Mouse (Mus musculus) fibroblast of lung, adult 2 months (primary cell): Measurements from ENCODE around the gene Gm44596.
"Not testable (repeated sequence)": the region's sequence is repeated elsewhere in the genome, so short reads cannot be mapped to it uniquely, and the experiment has no call there.

Experiments
- DNase-seq: peaks from one replicate; pipeline ENCODE4 v3.0.0-alpha.2; 2011; ENCODE audit warnings: low read depth

Gm44596 gene

GRCm38 (mm10) chr6:128380594-128381167 lies 5.4 kb downstream of the Gm44596 start:
- not testable (repeated sequence) for DNase-seq

GRCm38 (mm10) chr6:128381254-128381653 lies 6.0 kb downstream of the Gm44596 start:
- DNase-seq: no peak

- DNase-seq: no peak
These were observed 8.4 kb downstream of the Gm44596 start for GRCm38 (mm10) chr6:128383752-128384151.

- DNase-seq: no peak
These were observed 9.7 kb downstream of the Gm44596 start for GRCm38 (mm10) chr6:128385026-128385425.

GRCm38 (mm10) chr6:128389185-128389584 lies 13.9 kb downstream of the Gm44596 start:
- DNase-seq: no peak

DNA sequence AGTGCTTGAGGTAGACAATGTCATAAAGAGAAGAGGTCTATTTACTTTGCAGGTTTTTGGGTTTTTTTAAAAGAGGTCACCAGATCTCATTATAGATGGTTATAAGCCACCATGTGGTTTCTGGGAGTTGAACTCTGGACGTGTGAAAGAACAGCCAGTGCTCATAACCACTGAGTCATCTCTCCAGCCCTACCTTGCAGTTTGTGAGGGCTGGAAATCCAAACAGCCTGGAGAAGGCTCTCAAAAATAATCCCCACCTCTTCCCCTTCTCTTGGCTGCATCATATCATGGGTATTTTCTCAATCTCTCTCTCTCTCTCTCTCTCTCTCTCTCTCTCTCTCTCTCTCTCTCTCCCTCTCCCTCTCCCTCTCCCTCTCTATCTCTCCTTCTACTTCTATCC lies 15.4 kb downstream of the Gm44596 start:
- no peak for DNase-seq

GRCm38 (mm10) chr6:128397574-128398261 lies 22.4 kb downstream of the Gm44596 start:
- DNase-seq: no peak

GRCm38 (mm10) chr6:128398996-128399395 lies 23.7 kb downstream of the Gm44596 start, which contains the start of gene Nrip2:
Nrip2 (plus strand) TSS chr6:128399296.
- DNase-seq: no peak

GRCm38 (mm10) chr6:128399421-128400185 lies 24.3 kb downstream of the Gm44596 start:
- no peak for DNase-seq

DNA sequence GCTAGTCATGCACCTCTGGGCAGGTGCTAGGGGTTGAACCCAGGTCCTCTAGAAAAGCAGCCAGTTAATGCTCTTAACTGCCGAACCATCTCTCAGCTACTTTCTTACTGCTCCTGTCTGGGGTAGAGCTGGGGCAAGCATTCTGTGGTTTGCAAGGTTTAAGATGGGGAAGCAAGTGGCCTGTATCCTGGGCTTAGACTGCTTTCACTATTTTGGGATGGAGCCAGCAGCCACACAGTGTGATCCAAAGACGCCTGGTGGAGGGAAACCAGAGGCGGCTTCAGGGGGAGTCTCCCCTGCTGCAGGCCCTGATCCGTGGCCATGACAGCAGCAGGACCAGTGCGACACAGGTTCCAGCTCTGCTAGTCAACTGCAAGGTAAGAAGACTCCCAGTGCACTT lies 29.4 kb downstream of the Gm44596 start:
- no peak for DNase-seq

DNA sequence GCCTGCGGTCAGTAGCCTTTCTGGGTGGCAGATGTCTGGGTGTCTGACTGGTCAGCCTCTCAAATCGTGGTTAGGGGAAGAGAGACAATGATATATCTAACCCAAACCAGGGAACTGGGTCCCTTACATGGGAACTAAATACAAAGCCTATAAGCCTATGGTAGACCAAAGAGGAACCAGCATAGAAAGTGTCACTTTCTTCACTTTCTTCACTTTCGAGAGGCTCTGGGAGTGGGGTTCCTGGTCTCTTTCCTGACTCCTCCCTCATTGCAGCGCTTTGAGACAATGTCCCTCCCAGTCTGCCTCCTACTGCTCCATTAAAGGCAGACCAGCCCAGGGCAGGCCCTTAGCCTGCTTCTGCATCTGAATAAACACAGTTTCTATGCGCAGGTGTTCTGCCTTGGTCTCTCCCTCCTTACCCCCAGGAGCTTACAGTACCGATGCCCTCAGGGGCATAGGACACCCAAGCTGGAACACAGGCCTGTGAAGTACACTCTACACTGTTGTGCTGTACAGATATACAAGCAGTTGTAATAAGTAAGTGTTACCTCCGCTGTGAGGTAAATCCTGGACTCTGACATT lies 33.3 kb downstream of the Gm44596 start:
- DNase-seq: no peak

DNA sequence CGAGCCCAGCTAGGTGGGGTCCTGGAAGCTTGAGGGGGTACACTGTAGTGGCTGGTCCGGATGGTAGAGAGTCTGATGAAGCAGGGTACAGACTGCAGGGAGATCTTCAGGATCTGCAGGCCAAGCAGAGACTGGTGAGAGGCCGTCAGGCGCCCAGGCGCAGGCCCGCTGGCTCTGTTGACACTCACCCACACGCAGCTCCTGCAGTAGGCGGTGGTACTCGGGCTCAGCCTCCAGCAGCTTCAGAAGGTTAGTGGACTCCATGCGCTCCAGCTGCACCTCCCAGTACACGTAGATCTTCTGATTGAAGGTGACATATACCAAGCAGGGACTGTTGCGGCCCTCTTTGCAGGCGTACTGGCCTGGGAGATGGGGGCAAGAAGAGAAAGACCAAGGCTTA lies 35.0 kb downstream of the Gm44596 start:
- DNase-seq: no peak

DNA sequence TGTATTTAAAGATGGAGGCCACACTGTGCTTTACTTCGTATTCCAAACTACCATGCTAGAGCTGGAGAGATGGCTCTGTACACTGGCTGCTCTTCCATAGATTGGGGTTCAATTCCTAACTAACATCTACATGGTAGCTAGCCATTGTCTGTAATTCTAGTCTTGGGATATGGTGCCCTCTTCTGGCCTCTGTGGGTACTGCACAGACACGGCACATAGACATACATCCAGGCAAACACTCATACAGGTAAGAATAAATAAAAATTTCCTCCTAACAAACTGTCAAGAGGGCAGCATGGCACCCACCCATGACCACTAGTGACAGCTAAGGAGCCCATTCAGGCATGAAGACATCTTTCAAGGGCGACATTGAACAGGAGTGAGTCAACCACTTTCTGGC lies 35.8 kb downstream of the Gm44596 start:
- DNase-seq: no peak

DNA sequence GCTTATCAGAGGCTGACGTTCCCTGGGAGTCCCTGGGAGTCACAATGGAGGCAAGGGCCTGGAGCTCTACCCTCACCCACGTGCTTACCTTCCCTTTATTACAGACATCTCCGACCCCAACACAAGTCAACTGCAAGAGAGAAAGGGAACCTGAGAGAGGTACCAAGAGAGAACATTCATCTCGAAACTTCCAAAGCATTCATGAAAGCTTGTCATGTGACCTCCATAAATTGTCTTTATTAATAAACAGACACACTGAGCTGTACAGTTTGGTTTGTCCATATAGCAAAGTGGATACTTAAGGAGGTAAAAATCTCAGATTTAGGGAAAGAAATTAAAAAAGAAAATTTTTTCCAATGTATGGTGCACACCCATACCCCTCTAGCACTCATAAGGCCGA lies 40.9 kb downstream of the Gm44596 start:
- DNase-seq: no peak

DNA sequence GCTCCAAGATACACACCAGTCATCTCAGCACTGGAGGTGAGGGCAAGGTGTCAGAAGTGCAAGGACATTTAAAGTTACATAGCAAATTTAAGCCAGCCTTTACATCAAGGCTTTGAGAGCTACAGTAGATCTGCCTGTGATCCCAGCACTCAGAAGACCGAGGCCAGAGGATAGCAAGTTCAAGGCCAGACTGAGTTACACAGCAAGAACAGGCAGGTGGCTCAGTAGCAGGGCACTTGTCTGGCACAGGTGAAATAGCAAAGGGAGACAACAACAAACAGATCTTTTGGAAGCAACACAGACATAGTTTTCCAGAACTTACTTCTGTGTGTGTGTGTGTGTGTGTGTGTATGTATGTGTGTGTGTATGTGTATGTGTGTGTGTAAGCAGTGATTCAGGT lies 42.8 kb downstream of the Gm44596 start:
- DNase-seq: no peak

GRCm38 (mm10) chr6:128421036-128421435 lies 45.7 kb downstream of the Gm44596 start:
- DNase-seq: no peak

GRCm38 (mm10) chr6:128421480-128421879 lies 46.2 kb downstream of the Gm44596 start:
- no peak for DNase-seq

DNA sequence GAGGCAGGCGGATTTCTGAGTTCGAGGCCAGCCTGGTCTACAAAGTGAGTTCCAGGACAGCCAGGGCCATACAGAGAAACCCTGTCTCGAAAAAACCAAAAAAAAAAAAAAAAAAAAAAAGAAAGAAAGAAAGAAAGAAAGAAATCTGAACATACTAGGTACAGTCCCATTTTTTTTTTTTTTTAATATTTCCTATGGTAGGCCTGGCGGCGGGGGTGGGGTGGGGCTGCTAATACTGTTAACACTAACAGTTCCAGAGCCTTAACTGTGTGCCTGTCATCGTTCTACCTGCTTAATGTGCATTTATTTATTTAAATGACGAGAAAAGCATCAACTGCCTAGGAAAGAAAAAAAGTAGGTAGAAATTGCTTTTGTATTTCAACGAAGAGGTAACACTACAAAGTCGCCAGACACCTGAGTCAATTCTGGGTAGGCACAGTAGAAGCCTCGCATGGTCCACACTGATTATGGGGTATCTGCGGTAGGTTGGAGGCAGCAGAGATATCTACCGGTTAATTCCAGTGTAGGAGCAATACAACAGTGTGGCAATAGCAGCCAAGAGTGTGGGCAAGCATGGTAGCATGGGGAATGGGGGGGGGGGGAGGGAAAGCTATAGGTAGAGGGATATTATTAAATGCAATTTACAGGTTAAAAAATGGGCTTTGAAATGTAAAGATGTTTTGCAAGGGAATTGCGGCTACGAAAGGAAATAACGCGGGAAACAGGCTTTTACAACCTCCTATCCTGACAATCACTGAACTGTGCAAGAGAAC lies 48.4 kb downstream of the Gm44596 start:
- DNase-seq: no peak

GRCm38 (mm10) chr6:128424269-128425019 lies 49.1 kb downstream of the Gm44596 start, which contains the start of gene Itfg2:
Itfg2 (minus strand) TSS chr6:128424931.
- DNase-seq: peak; percentile 95

- DNase-seq: no peak
These were observed 49.7 kb downstream of the Gm44596 start for GRCm38 (mm10) chr6:128425046-128425445.

- DNase-seq: no peak
These were observed 52.3 kb downstream of the Gm44596 start for GRCm38 (mm10) chr6:128427571-128427970.
